Mouse (Mus musculus) CH12.LX (cell line): ENCODE measurements at regions not wholly inside any gene's neighbourhood (a gene's known extent, or its start where the extent isn't known, plus 50 kb on each side); places are given as distances from the start of the nearest gene placed in this dataset.

ENCODE experiments used
- DNase-seq: peaks from one replicate; pipeline ENCODE4 v3.0.0-alpha.2; 2013; ENCODE audit errors: extremely low read depth
- H3K27ac ChIP-seq: 2 replicates; pipeline ENCODE4 v1.5.1; 2012; ENCODE audit warnings: low read depth, mild to moderate bottlenecking, control low read depth, moderate library complexity; ENCODE audit not compliant: insufficient read depth
- H3K27me3 ChIP-seq: replicated peaks from 2 replicates; pipeline ENCODE3; 2012; ENCODE audit warnings: inconsistent platforms
- H3K36me3 ChIP-seq, 2 experiments: replicated peaks in 1 of 2; 2 replicates each; pipeline versions ENCODE3 to v1.6.1; 2012; ENCODE audit warnings: inconsistent platforms in 1 of 2, low read length in 1 of 2, mild to moderate bottlenecking in 1 of 2, mixed read lengths in 1 of 2, moderate library complexity in 1 of 2; ENCODE audit not compliant: control insufficient read depth in 1 of 2, insufficient read depth in 1 of 2
- H3K4me1 ChIP-seq, 2 experiments: 2 replicates each; pipeline ENCODE4 v1.6.1; 2012; ENCODE audit warnings: inconsistent platforms in 1 of 2, moderate library complexity in 1 of 2; ENCODE audit not compliant: insufficient read depth in 2 of 2, control insufficient read depth in 1 of 2
- H3K4me2 ChIP-seq: 2 replicates; pipeline ENCODE4 v1.6.1; 2012; ENCODE audit warnings: low read depth, mild to moderate bottlenecking, control low read depth; ENCODE audit not compliant: poor library complexity, insufficient read depth, severe bottlenecking
- H3K4me3 ChIP-seq, 3 experiments: fragments of 150-350 bp in 1 of 3; sonication (generic) in 1 of 3; replicated peaks in 1 of 3; 2 replicates each; pipeline versions ENCODE3 to v1.5.1; 2011 to 2012; ENCODE audit warnings: low read depth in 2 of 3, low read length in 2 of 3, mild to moderate bottlenecking in 2 of 3, moderate library complexity in 2 of 3, control low read depth in 1 of 3, improper control_type of control experiment in 1 of 3, inconsistent platforms in 1 of 3, mixed read lengths in 1 of 3; ENCODE audit not compliant: poor library complexity in 1 of 3
- H3K79me2 ChIP-seq: replicated peaks from 2 replicates; pipeline ENCODE4 v1.6.1; 2012; ENCODE audit warnings: mild to moderate bottlenecking, moderate library complexity; ENCODE audit not compliant: control insufficient read depth, poor library complexity, insufficient read depth, severe bottlenecking; ENCODE audit errors: extremely low read depth
- H3K9ac ChIP-seq: 2 replicates; pipeline ENCODE4 v1.6.1; 2012; ENCODE audit warnings: low read depth, mild to moderate bottlenecking, control low read depth, moderate library complexity; ENCODE audit not compliant: insufficient read depth
- H3K9me3 ChIP-seq: replicated peaks from 2 replicates; pipeline ENCODE3; 2012; ENCODE audit warnings: low read length, inconsistent platforms, mixed read lengths
- BHLHE40 ChIP-seq: IDR thresholded peaks from 2 replicates; pipeline ENCODE4 v1.6.1; 2011; ENCODE audit warnings: mild to moderate bottlenecking, low read depth, low read length, improper control_type of control experiment
- CHD1 ChIP-seq: IDR thresholded peaks from 2 replicates; pipeline ENCODE4 v1.6.1; 2012; ENCODE audit warnings: low read depth, low read length, improper control_type of control experiment, inconsistent platforms
- E2F4 ChIP-seq: IDR thresholded peaks from 2 replicates; pipeline ENCODE4 v1.6.1; 2011; ENCODE audit warnings: low read depth, low read length, improper control_type of control experiment; ENCODE audit not compliant: insufficient replicate concordance
- ETS1 ChIP-seq: conservative IDR thresholded peaks from 2 replicates; pipeline ENCODE4 v1.6.1; 2012; ENCODE audit warnings: low read depth, mild to moderate bottlenecking, inconsistent platforms, low read length, improper control_type of control experiment, moderate library complexity
- KAT2A ChIP-seq: IDR thresholded peaks from 2 replicates; pipeline ENCODE4 v1.6.1; 2012; ENCODE audit warnings: low read length, improper control_type of control experiment, inconsistent platforms; ENCODE audit not compliant: insufficient replicate concordance
- MAFK ChIP-seq: IDR thresholded peaks from 2 replicates; pipeline ENCODE4 v1.6.1; 2011; ENCODE audit warnings: low read length, improper control_type of control experiment; ENCODE audit not compliant: insufficient replicate concordance
- MAX ChIP-seq: IDR thresholded peaks from 2 replicates; pipeline ENCODE4 v1.6.1; 2011; ENCODE audit warnings: low read length, improper control_type of control experiment
- MAZ ChIP-seq: IDR thresholded peaks from 2 replicates; pipeline ENCODE4 v1.6.1; 2012; ENCODE audit warnings: low read depth, mild to moderate bottlenecking, inconsistent platforms, low read length, improper control_type of control experiment, moderate library complexity
- MXI1 ChIP-seq: IDR thresholded peaks from 2 replicates; pipeline ENCODE4 v1.6.1; 2011; ENCODE audit warnings: mild to moderate bottlenecking, low read depth, low read length, improper control_type of control experiment
- PAX5 ChIP-seq: IDR thresholded peaks from 2 replicates; pipeline ENCODE4 v1.6.1; 2012; ENCODE audit warnings: low read length, inconsistent platforms, mixed read lengths
- RAD21 ChIP-seq: IDR thresholded peaks from 2 replicates; pipeline ENCODE4 v1.6.1; 2011; ENCODE audit warnings: low read depth, mild to moderate bottlenecking, low read length, improper control_type of control experiment, moderate library complexity
- RCOR1 ChIP-seq: conservative IDR thresholded peaks from 2 replicates; pipeline ENCODE4 v1.6.1; 2012; ENCODE audit warnings: low read depth, mild to moderate bottlenecking, inconsistent platforms, low read length, improper control_type of control experiment
- SIN3A ChIP-seq: IDR thresholded peaks from 2 replicates; pipeline ENCODE4 v1.6.1; 2012; ENCODE audit warnings: low read length, improper control_type of control experiment, inconsistent platforms
- SMC3 ChIP-seq: IDR thresholded peaks from 2 replicates; pipeline ENCODE4 v1.6.1; 2011; ENCODE audit warnings: low read depth, low read length, improper control_type of control experiment
- ZC3H11A ChIP-seq: IDR thresholded peaks from 2 replicates; pipeline ENCODE4 v1.6.1; 2012; ENCODE audit warnings: low read depth, mild to moderate bottlenecking, inconsistent platforms, low read length, improper control_type of control experiment
- ZMIZ1 ChIP-seq: IDR thresholded peaks from 2 replicates; pipeline ENCODE4 v1.6.1; 2012; ENCODE audit warnings: low read depth, mild to moderate bottlenecking, inconsistent platforms, low read length, improper control_type of control experiment
- dilution Hi-C: fragments of 300-500 bp; cut with MboI; formaldehyde crosslinking; loops from 2 replicates; pipeline ENCODE4 v1.14.3; 2020; ENCODE audit warnings: low sequenced_read_pairs; ENCODE audit not compliant: extremely low pct_unique_long_range_greater_than_20kb, extremely low pct_ligation_motif_present
- in situ Hi-C: fragments of 300-500 bp; cut with MboI; formaldehyde crosslinking; loops from 3 replicates; pipeline ENCODE4 v1.14.3; 2019; ENCODE audit warnings: low sequenced_read_pairs, low pct_ligation_motif_present, low pct_unique_long_range_greater_than_20kb, mixed read lengths

- no peaks in the 10 kb centered on the region for H3K36me3 ChIP-seq
- no peaks in the 10 kb centered on the region for H3K79me2 ChIP-seq
- H3K4me3 ChIP-seq = no peak overlapping the region
- no peak overlapping the region for H3K9ac ChIP-seq
- DNase-seq = no peak
- H3K4me1 ChIP-seq = no peaks in the 10 kb centered on the region
- no peak overlapping the region for H3K27ac ChIP-seq
- no peak for TF ChIP-seq ZMIZ1
- TF ChIP-seq ZC3H11A = no peak
- no peak for TF ChIP-seq E2F4
- no peak for TF ChIP-seq RAD21
- no peak for TF ChIP-seq RCOR1
- no peak for TF ChIP-seq MXI1
- TF ChIP-seq PAX5 = no peak
- TF ChIP-seq SMC3 = no peak
- no peak for TF ChIP-seq KAT2A
- H3K27me3 ChIP-seq = no peaks in the 10 kb centered on the region
- no peaks in the 10 kb centered on the region for H3K9me3 ChIP-seq
- dilution Hi-C loops (no loop called here), in situ Hi-C loops (no loop called here)
- H3K4me2 ChIP-seq = no peak overlapping the region
Observed at GRCm38 (mm10) chr14:76307603-76308002, 107.2 kb upstream of the Tsc22d1 start.

- Histone ChIP-seq H3K9me3 (no peaks in the 10 kb centered on the region), H3K27ac (no peak overlapping the region), H3K9ac (no peak overlapping the region), H3K4me1 (no peaks in the 10 kb centered on the region), H3K79me2 (no peaks in the 10 kb centered on the region), H3K27me3 (no peaks in the 10 kb centered on the region), H3K4me3 (no peak overlapping the region), H3K36me3 (no peaks in the 10 kb centered on the region), H3K4me2 (no peak overlapping the region)
- no peak for TF ChIP-seq PAX5
- no peak for TF ChIP-seq ETS1
- no peak for TF ChIP-seq MAFK
- no peak for TF ChIP-seq CHD1
- TF ChIP-seq SMC3 = no peak
- TF ChIP-seq MAZ = no peak
- TF ChIP-seq BHLHE40 = no peak
- no peak for TF ChIP-seq SIN3A
- no peak for TF ChIP-seq MAX
- DNase-seq = no peak
- in situ Hi-C loops (no loop called here), dilution Hi-C loops (no loop called here)
Observed at GRCm38 (mm10) chr14:76308188-76308812, 106.5 kb upstream of the Tsc22d1 start.
